Mouse (Mus musculus): ENCODE data around the gene St7.

The St7 gene

DNA sequence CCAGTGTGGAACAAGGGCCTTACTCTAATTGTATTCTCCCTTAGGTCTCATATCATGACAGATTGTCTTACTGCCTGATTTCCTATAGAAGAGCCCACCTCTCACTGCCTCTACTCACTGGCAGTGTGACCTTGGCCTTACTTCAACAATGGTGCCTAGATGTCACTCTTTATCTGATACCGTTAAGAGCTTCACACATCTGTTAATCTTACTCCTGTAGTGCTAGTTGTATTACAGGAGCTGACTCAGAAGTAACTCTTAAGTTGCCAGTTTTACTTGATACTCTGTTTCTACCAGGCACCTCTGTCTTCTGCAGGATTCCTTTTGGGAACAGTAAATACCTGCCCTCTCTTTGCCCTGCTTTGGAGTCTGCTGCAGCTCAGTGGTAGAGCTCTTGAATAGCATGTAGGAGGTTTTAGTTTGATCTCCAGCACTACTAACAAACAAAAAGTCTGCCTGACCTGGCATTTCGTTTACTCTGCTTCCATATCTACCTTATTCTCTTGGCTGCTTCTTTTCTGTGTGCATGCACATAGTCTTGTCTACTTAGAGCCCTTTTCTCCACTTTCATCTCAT lies 121.4 kb downstream of the St7 start:
- DNase-seq (ENCODE audit: low spot score in 2 of 2) = no peak

DNA sequence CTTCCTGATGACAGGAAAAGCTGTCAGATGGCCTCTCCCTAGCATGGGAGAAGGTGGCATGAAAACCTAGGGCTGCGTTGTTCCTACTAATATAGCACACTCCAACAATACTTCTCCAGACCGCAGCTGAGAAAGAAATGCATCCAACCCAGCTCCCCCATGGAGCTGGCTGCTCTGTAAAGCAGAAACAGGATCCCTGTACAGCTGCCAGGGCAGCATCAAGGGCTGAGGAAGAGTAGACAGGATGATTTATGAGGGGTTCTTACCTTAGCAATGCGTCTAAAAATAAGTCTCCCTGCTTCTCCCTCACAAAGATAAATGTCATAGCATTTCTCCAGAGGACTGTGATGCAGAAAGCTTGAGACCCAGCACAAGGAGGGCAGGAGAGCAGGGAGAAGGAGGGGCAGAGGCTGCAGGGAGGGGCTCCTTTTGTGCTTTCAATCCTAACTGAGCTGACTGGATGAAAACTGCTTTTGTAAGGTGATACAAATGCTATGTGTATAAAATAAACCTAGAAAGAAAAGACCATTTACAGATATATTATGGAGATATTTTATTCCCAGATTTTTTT lies 124.2 kb downstream of the St7 start:
- no peak for DNase-seq (ENCODE audit: low spot score in 2 of 2)

DNA sequence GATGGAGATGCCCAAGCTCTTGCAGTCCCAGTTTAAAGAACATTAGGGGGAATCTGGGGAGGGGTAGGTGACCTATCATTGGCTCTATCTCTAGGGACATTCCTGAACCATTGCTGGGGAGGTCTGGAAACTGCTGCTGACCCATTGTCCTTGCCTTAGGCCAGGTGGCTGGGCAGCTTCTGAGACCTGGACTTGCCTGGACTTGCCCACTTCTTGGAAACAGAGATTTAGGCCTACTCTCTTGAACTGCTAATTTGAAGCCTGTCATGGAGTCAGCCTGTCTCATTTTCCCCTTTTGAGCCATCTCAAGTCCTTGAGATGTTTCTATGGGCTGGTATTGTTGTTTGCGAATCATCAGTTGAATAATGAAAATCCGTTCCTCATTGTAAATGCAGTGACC lies 130.9 kb downstream of the St7 start:
- DNase-seq (ENCODE audit: low spot score in 2 of 2) = no peak

DNA sequence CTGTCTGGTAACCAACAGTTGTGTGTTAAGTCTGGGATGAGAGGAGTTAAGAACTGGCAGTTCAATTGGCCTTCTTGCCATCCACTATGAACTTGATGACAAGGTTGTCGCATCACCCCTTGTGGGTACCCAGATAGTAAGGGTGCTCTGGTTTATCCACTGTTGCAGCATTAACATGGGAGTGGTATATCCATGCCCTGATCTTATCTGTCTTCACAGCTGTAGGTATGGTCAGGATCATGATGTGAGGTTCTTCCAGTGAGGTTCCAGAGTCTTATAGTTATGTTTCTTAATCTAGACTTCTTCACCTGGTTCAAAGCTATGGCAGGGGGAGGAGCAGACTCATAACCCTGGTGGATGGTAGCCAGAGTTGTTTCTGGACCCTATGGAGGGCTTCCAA lies 132.0 kb downstream of the St7 start:
- no peak for DNase-seq (ENCODE audit: low spot score in 2 of 2)

DNA sequence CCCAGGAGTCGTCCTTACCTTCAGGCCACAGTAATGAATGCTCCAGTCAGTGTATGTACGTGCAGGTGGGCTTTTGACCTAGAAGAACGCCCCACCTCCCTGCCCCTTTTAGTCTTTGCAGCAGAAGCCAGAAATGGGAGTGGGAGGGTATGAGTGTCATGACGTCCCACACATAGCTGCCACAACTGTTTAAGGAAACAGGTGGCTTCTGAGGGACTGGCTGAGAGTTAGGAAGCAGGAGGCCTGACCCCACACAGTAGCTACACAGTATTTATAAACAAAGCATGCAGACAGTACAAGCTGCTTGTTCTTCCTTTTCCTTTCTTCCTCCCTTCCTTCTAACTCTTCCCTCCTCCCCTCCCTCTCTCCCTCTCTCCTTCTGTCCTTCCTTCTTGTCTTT lies 135.6 kb downstream of the St7 start:
- no peak for DNase-seq (ENCODE audit: low spot score in 2 of 2)

DNA sequence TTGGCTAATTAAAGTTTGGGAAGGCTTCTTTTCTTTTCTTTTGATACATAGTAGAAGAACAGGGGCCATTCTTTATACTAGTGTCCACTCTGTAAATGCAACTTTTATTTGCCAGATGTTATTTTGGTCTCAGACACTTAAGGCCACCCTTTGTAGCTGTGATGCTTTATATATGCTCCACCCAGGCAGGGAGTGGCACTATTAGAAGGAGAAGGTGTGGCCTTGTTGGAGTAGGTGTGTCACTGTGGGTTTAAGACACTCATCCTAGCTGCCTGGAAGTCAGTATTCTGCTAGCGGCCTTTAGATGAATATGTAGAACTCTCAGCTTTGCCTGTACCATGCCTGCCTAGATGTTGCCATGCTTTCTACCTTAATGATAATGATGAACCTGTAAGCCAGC lies 137.2 kb downstream of the St7 start:
- no peak for DNase-seq (ENCODE audit: low spot score in 2 of 2)

DNA sequence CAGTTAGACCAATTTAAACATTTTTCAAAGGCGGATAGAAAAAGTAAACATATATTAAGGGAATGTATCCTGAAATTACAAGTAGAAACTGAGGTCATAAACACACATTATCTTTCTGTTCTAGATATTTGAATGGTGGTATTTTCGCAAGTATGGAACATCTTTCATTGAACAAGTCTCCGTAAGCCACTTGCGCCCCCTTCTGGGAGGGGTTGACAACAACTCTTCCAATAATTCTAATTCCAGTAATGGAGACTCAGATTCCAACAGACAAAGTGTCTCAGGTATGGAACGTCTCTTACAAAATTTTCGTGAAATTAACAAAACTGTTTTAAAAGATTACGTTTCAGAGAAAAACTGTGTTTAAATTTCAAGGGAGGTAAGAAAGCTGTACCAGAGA lies 141.8 kb downstream of the St7 start:
- DNase-seq (ENCODE audit: low spot score in 2 of 2) = peak; percentile 13 to 68

DNA sequence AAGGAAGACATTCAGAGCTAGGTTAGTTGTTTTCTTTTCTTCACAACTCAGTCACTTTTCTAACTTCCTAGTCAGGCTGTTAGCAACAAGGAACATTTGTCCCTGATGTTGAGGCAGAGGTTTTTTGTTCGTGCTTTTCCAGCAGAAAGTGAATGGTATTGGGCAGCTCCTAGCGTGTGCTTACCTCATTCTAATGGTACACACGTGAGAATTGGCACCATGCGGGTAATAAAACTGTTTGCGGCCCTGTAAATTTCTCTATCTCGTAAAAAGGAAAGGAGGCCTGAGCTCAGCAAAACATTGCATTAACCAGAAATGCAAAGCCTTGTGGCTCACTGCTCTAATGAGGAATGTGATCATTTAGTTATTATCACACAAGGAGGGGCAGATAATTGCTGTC lies 143.0 kb downstream of the St7 start:
- no peak for DNase-seq (ENCODE audit: low spot score in 2 of 2)

DNA sequence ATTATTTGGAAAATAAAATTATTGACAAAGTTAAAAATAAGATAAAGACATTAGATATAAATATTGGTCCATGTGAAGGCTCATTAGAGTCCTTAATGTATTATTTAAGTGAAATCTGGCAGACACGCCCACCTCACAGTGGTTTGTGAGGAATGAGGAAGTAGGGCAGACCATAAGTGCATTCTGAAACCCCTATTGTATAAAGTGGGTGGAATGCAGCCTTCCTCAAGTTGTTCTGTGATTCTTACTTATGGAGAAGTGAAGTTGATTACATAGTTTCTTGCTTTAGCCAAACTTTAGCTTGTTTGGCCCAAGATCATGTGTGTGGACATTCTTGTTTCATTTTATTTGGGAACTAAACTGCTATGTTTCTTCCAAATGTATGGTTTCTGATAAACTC lies 144.9 kb downstream of the St7 start:
- no peak for DNase-seq (ENCODE audit: low spot score in 2 of 2)

DNA sequence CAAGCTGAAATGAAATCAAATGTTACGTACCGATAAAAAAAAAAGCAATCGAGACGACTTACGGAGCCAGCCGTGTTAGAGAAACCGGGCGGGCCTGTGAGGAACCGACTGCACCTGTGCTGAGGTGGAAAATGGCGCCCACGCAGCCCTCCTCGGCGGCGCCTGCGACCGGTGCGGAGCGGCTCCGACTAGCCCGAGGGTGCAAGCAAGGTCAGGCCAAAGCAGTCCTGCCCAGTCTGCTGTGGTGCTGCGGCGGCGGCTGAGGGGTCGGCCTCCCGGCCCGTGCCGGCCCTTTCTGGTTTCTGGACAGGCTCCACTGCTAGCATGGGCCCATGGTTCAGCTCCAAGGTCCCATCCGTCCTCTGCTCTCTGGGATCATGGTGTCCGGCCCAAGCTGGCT lies 147.7 kb downstream of the St7 start:
- DNase-seq (ENCODE audit: low spot score in 2 of 2) = no peak

DNA sequence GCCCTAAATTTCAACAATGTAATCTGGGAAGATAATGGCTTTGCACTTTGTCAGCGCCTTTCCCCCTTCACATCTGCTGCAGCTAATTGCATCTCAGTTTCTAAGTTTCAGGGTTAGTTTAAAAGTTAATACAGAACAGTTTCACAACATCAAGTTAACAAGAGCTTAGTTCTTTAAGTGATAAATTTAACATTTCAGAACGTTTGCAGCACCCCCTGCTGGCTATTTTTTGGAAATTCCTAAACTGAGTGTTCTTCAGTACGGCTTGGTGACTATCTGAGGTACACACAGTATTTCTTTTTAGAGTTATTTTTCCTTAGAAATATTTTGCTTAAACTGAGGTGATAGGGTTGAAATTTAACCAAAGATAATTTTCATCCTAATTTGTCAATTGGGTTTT lies 150.0 kb downstream of the St7 start:
- DNase-seq (ENCODE audit: low spot score in 2 of 2) = peak in 1 of 2 experiments; percentile 41

DNA sequence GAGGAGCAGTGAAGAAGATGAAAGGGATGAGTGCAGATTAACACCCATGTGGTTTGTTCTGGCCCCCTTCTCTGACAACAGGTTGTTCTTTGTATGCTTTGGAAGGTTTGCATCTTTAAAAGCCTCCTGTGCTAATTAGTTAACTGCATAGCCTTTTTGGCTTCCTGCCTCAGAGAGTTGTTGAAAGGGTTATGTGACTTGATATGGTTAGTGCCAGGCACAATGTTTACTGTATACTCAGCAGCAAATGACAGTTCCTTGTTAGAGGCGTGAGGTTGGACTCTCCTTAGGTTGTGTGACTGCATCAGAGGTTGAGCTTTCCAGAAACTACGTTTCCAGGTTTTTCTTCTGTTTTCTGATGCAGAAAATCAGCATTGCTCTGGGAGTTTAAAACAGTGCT lies 158.6 kb downstream of the St7 start:
- DNase-seq (ENCODE audit: low spot score in 2 of 2) = no peak

DNA sequence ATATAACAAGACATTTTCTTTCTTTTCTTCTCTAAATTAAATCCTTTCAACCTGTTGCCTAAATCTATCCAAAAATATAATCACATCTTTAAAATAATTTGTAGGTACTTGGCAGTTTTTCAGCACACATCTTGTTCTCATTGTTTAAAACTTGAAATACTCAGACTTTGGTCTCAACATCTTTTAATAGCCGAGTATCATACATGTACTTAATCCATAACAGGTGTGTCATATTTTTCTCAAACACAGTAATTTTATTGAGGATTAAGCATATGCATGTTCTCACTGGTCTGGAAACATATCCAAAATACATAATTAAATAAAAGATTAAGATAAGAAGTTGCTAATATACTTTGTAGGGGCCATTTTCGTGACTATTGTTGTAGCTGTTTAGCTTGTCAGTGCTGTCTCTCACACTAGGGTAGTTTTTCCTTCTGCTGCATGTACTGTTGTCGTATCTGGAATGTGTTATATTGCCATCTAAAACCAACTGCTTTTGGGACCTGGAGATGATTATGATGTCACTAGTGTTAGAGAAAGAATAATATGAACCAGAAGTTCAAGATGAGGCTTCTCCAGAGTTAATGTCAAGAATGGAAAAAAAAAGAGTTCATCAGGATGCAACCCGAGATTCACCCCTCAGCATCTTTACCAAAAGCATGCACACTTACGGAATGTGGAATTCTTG lies 161.0 kb downstream of the St7 start:
- no peak for DNase-seq (ENCODE audit: low spot score in 2 of 2)

DNA sequence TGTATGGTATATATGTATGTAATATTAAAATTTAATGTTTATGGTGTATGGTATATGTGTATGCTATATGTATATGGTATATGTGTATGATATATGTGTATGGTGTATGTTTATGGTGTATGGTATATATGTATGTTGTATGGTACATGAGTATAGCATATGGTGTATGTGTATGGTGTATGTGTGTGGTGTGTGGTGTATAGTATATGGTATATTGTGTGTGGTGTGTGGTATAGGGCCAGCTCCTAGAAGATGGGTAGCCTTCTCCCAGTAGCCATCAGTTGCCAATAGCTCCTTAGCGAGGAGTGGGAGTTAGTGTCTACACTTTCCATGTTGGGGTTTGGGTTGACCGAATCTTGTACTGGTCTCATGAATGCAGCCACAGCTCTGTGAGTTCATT lies 162.9 kb downstream of the St7 start:
- no peak for DNase-seq (ENCODE audit: low spot score in 2 of 2)

DNA sequence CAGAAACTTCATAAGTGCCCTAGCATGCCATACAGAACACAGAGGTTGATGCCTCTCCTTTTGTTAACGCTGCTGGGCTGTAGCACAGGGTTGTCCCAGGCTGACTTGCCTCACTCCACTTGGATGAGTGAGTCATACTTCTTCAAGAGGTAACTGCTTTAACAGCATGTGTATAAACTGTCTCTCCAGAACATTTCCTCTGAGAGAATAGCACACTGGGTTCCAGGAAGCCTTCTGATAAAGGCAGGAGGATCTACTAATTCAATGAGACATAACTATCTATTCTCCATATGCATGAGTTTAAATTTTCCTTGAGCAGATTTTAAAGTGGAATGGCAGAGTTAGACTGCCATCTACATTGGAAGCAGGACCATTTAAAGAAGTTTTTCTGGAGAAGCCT lies 166.8 kb downstream of the St7 start:
- no peak for DNase-seq (ENCODE audit: low spot score in 2 of 2)

DNA sequence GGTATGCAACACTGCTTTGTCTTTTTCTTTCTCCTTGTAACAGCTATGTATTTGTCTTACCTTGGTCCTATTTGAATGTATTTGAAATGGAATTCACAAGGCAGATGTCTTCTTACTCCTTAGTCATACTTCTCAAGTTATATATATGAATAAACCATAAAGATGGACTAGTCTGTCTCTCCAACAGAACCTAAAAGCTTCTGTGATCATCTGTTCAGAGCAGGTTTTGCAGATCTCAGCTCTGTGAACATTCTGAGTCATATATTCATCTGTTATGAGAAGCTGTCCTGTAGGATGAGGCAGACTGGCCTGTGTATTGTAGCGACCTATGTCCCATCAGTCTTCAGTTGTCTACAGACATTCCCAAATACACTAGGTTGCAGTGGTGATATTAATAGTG lies 167.7 kb downstream of the St7 start:
- DNase-seq (ENCODE audit: low spot score in 2 of 2) = no peak

DNA sequence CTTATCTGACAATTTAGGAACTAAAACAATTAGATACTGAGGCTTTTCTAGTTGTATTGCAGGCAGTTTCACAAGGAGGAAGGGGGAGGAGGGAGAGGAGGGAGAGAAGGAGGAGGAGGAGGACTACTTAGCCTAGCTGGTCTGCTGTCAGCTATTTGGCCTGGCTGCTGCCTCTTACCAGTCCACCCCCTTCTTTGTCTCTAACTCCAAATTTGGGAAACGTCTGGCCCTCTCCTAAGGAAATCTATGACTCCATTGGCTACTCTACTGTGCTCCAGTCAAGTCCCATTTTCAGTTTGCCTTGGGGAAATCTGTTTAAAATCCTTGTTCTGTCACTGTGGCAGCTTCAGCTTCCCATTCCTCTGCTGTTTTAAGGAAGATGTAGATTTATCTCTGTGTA lies 175.1 kb downstream of the St7 start:
- DNase-seq (ENCODE audit: low spot score in 2 of 2) = no peak

DNA sequence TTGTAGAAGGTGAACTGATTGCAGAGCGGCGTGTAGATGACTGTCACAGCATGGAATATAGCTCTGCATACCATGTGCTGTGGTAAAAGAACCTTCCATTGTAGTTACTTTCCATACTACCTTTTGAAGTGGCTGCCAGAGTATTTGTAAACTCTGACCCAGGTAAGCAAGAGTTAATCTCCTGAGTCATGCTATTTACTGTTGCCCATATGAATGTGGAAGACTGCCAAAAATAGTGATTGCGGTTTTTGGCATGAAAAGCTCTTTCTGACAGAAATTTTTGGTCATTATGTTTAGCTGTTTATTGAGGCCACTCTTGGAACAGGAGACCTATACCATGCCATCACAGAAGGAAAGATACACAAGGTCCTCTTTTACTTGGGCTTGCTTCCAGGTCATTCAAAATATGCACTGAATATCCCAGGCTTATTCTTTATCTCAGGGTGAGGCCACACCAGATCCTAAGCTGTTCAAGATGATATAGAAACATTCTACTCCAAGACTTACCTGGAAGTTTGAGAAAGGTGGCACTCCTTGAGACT lies 179.2 kb downstream of the St7 start:
- DNase-seq (ENCODE audit: low spot score in 2 of 2) = no peak

DNA sequence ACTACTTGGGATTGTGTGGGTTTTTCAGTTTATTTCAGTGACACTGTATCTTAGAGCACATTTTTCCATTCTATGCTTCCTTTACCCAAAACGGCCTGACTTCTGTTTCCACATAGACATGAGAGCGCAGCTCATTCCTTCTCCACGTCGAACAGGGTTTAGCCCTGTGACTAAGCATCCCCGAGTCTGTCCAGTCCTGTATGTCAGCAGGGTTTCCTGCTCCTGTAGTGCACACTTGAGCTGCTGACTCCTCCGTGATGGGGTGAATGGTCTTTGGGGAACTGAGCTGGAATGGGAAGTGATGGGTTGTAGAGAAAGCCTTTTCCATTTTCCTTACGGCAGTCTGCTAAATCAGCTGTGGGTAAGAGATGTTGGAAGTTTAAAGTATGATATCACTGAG lies 182.9 kb downstream of the St7 start:
- no peak for DNase-seq (ENCODE audit: low spot score in 2 of 2)

DNA sequence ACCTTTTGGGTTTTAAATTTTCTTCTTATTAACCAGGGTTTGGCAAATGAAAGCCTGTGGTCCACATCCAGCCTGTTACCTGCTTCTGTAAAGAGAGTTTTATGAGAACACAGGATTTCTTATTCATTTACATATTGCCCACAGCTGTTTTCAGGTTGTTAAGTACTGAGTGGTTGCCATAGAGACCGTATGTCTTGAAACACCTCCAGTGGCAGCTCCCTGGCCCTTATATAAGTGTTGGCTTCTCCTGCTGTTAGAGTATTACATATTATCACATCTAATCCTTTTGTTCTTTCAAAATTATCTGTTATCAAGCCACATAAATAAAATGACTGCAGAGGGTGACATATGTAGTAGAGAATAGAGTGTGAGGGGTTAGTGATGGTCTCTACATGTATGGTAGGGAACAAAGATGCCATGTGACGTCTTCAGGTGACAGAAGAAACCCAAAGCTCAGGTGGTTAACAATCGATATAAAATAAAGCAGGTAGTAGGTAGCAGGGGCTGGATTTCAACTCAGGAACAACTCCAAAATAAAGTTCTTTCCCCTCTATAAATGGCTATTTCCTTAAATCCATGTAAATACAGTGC lies 183.4 kb downstream of the St7 start:
- DNase-seq (ENCODE audit: low spot score in 2 of 2) = no peak

DNA sequence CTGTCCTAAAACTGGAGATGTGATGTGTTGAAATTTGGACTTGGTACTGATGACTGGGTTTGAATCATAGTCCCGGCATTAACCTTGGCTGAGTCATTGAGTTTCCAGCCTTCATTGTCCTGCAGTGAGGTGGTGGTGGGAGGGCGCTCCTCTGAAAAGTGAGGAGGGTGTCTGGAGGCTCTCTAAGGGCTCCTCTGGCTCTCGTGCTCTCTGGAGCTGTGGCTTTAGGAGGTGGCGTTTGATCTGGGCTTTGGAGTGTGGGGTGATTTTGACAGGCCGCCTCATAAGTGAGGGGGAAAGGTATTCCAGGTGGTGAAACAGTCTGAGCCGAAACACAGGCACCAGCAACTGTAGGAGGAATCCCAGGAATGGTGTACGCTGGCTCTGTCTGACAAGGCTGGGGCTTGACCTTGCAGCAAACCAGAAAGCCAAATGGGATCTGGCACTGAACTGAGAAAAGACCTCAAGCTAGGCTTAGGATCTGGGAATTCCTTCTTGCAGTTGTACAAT lies 184.0 kb downstream of the St7 start:
- DNase-seq (ENCODE audit: low spot score in 2 of 2) = no peak

DNA sequence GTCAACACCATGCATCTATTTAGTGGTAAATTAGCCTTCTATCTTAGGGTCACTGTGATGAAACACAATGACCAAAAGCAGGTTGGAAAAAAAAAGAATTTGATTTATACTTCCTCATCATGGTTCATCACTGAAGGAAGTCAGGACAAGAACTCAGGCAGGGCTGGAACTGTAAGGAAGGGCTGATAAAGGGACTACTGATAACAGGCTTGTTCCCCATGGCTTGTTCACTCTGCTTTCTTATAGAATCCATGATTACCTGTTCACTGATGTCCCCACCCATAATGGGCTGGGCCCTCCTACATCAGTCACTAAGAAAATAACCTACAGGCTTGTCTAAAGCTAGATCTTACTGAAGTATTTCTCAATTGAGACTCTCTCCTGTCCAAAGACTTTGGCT lies 190.2 kb downstream of the St7 start:
- DNase-seq (ENCODE audit: low spot score in 2 of 2) = no peak

DNA sequence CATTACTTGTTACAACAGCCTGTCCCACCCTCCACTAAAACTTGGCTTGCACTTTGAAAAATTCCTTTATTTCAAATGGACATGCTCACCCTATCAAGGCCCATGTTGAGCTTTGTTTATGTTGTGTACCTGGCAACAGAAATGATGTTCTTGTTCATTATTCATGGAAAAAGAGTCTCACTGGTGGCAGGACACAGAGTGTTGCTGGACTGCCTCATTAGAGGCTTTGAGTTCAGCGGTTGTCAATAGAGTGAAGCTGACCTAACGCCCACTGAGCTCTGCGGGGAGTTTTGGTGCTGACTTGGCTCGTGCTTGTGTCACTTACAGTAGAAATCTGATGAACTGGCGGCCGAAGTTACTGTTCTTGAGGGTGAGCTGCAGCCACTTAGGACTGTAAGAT lies 195.0 kb downstream of the St7 start:
- DNase-seq (ENCODE audit: low spot score in 2 of 2) = no peak
